Mouse (Mus musculus): ENCODE measurements around the gene Gm28710.

The Gm28710 gene

DNA sequence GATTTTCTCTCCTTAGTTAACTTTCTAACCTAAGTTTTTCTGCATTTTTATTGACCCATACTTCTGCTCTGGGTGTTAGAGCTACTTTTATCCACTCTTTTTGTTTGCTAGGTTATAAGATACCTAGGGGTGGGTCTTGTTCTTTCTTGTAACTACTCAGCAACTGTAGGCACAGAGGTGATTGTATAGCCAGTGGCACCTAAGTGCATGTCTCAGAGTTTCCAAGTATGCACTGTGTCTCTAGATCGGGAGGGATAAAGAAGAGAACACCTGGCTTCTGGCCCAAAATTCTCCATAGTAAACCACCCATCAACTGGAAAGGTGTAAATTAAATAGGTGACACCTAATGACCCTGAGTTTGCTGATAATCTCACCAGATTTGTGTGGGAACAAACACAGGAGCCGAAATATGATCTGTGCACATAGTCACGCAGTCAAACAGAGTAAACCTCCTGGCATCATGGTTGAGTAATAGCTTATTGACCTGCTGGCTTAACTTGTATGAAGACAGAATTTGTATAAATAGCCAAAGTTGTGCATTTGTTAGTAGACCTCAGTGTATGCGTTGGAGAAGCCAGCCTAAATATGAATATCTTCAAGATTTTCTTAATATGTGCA, at the start of gene Gm28710:
Gene Gm28710, plus strand, starts transcription at position 568 of the 618 bp plus-strand sequence.
- DNase-seq (ENCODE audit: low spot score in 2 of 2) = no peak

DNA sequence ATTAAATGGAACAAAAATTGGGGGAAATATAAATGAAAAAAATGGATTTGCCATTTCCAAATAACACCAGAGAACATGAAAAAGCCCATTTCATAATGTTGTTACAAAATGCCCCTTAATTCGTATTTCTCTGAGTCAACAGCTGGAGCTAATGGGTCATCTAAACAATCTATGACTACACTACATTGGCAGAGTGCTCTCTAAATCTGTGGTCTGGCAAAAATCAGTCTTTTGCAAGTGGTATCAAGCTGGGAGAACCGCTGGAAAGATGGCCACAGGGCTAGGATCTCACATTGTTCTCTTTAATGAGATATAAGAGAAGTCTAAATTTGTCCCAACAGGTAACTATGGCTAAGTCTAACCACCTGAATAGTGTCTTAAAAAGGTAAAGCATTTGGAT, 14.4 kb upstream of the Gm28710 start:
- DNase-seq (ENCODE audit: low spot score in 2 of 2) = no peak

DNA sequence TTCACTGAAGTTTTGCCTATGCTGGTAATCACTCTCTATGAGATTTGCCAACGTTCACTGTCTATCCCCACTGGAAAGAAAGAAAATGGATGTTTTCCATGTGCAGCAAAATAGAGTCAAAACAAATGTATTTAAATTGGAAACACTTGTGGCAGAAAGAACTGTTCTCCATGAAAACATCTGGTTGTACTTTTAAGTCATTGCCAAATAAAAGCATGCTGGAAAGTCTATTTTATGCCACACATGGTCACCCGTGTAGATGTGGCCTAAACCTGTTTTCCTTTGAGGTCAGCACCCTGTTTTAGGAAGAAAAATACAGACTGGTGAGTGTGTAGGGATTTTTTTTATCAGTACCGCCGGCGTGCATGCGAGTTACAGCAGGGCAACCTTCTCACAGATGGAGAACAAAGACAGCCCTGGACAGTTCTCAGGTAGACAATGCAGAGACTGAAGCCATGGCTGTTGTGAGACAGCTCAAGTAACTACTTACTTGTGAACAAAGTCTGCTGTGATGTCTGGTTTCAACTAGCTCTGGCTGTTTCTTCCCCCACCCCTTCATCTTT, 12.9 kb upstream of the Gm28710 start:
- no peak for DNase-seq (ENCODE audit: low spot score in 2 of 2)

DNA sequence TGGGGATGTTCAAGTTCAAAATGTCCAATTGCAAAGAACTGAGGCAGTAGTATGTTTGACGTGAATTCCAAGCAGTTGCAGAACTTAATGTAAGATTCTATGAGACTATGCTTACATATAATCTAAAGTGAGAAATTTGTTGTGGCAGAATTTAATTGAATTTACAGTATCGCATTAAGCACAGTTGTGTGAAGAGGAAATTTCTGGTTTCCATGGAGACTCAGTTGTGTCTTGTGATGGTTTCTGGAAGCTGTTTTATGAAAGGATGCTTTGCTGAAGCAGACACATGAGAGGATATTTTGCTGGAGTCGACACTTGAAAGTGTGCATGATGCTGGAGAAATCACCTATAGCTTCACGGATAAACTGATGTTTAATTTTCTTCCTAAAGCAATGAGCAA, 6.0 kb upstream of the Gm28710 start:
- DNase-seq (ENCODE audit: low spot score in 2 of 2) = no peak

DNA sequence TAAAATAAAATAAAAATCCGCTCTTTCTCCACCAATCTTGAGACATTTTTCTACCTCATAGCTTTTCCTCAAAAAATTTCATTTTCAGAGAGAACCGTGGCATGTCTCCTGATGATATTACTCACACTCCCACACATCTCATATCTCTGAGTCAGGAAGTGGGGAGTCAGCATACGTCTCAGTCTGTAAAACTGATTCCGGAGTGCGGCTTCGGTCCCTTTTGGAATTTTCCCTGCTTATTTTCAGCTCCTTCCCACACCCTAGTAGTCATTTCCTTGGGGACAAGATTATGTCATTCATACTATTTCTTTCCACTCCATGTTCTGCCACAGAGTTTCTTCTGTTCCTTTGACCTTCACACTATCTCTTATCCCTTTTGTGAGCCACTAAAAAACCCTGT, 3.4 kb downstream of the Gm28710 start:
- peak; percentile 20 to 23 for DNase-seq (ENCODE audit: low spot score in 2 of 2)

DNA sequence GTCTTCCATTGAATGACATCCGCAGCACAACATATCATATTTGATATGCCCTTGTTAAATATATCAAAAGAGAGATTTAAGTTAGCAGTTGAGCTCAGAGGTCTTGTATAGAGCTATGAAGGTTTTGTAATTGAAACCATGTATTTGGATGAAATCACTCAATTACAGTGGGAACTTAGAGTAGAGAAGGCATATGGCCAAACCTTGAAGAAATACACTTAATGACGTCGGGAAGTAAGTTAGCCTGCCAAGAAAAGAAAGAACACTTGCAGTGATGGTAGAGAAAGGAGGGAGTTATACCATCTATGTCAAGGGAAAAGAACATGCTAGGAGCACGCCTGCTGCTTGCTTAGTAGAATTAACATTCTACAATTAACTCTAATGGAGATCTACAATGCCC, 11.1 kb downstream of the Gm28710 start:
- DNase-seq (ENCODE audit: low spot score in 2 of 2) = no peak

DNA sequence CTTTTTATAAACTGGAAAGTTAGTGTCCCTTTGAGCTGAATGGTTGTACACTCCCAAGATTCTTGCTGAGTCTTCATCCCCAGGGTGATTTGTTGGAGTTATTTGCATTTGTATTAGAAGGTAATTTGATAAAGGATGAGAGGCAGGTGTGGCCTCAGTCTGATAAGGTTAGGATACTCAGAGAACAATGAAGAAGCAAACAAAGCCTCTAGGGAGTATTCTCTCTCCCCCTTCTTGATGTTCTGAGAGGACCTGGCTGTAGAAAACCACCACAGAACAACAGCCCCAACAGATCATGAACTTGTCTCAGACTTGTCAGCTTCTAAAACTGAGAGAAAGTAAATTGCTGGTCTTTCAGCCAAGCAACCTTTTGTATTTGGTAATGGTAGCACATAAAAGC, 47.4 kb downstream of the Gm28710 start:
- no peak for DNase-seq (ENCODE audit: low spot score in 2 of 2)

DNA sequence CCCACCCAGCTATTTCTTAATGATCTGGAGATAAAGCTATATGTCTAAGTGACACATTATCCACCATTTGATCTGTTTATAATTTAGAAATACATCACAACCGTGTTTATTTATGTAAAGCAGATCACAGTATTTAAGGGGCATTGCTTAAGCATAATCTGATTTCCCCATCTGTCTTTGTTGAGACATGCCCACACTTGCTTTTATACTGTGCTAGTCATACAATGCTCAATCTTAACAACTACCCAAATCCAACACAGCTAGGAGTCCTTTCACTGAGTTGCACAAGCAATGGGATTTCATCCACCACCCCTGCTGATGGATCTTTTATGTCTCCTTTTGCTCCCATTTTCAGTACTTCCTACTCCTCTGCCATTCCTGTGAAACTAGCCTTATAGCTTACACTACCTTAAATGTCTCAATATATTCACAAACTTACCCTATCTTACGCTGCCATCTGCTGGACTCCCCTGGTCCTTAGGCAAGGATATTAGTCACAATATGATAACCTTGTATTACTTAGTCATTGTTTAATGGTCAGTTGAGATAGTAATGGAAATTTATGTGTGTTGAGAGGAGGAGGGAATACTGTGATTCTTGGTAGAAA, 77.8 kb downstream of the Gm28710 start:
- peak; percentile 24 to 69 for DNase-seq (ENCODE audit: low spot score in 2 of 2)

DNA sequence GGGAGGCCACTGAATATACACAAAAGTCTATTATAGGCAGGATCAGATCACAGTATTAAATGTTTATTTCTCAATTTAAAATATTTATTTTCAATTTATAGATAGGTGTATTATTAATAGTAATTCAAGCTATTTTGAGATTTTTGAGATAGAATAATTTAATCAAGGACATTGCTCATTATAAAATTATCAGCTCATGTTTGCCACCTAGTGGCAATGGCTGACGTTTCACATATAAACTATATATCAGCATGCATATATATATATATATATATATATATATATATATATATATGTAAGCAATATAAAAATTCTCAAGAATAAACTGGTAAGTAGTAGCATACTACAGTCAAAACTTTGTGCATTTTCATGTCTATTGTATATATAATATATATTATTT, 102.6 kb downstream of the Gm28710 start:
- DNase-seq (ENCODE audit: low spot score in 2 of 2) = no peak

DNA sequence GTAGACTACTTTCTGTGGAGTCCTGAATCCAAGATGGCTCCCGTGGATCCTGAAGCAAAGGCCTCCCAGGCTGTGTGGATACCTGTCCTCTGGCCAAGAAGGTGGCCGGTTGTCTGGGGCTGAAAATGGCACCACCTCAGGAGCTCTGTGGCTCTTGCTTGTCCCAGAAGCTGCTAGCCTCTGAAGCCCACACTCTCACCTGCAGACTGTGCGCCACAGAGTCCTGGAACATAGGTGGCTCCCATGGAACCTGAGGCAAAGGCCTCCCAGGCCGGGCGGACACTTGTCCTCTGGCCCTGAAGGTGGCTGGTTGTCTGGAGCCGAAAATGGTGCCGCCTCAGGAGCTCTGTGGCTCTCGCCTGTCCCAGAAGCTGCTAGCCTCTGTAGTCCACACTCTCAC, 128.2 kb downstream of the Gm28710 start:
- DNase-seq (ENCODE audit: low spot score in 2 of 2) = no peak

DNA sequence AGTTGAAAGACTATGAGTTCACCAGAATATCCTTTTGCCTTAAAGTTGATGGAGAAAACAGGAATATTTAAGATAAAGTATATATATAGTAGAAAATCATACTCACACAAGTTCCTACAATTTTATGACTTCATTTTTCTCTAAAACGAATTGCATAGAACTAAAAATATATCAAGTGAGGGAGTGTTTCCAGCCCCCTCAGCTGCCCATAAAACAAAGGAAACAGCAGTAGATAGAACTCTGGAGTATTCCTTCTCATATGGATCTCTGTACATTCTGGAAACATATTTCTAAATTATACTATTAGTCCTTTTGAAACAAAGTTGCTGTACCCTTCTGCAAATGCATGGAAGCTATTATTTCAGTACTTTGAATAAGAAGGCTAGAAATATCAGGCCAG, 130.9 kb downstream of the Gm28710 start:
- DNase-seq (ENCODE audit: low spot score in 2 of 2) = peak in 1 of 2 experiments; percentile 2

All from frontal cortex, postnatal 36 days (tissue).